8 mouse cellular contexts compared by ENCODE assay signal in genomic region chr17:50136060-50136459, GRCm38 (mm10). TPM values are rescaled to one million over a fixed set of nuclear protein-coding genes. Genes with fewer than 3 reads are reported as not detected.
DNase-seq lines count a peak whose midpoint lies in the region; ATAC-seq and TF ChIP-seq lines count a peak whose summit lies in the region.

No protein-coding gene starts in this region.

- no peaks in the 10 kb centered on the region for H3K9me3 ChIP-seq in stomach, embryonic 15.5 days

- H3K4me3 ChIP-seq in lung, adult 2 months (replicated peaks; ENCODE audit: extremely low read depth, low read depth, low read length) = no peak overlapping the region
- H3K4me3 ChIP-seq in stomach, embryonic 15.5 days (replicated peaks) = no peak overlapping the region

- WGBS in lung, adult 2 months = 35% methylated on average over 9 of the region's 9 CpGs
- WGBS in stomach, embryonic 15.5 days = 71% methylated on average over 9 of the region's 9 CpGs

- H3K27me3 ChIP-seq in stomach, embryonic 15.5 days (replicated peaks) = no peaks in the 10 kb centered on the region

- H3K27ac ChIP-seq in stomach, embryonic 15.5 days = no peak overlapping the region

- no peak overlapping the region for H3K4me2 ChIP-seq in stomach, embryonic 15.5 days

- H3K9ac ChIP-seq in stomach, embryonic 15.5 days = no peak overlapping the region

- peaks cover 3% of the 10 kb centered on the region; the same call in 1 of the 2 replicates for H3K4me1 ChIP-seq in lung, adult 2 months (ENCODE audit: control insufficient read depth, insufficient read depth, low read length)
- no peaks in the 10 kb centered on the region for H3K4me1 ChIP-seq in stomach, embryonic 15.5 days

- TF ChIP-seq CTCF in lung, adult 2 months (IDR thresholded peaks at IDR 0.05; ENCODE audit: insufficient read depth, low read length) = no peak

- H3K36me3 ChIP-seq in stomach, embryonic 15.5 days = no peaks in the 10 kb centered on the region

- TF ChIP-seq POLR2A in lung, adult 2 months (IDR thresholded peaks at IDR 0.05; ENCODE audit: borderline replicate concordance, extremely low read depth, low read depth, low read length) = no peak

- ATAC-seq in stomach, embryonic 15.5 days (ENCODE audit: insufficient read depth, low FRiP score, low read depth) = peak; percentile 56; the same call in 1 of the 2 replicates

- peak; percentile 60 to 73 for DNase-seq in adrenal gland, adult (ENCODE audit: inconsistent age in 2 of 2, low spot score in 1 of 2)
- no peak for DNase-seq in adrenal gland, postnatal 4 days (ENCODE audit: low spot score in 2 of 2)
- DNase-seq in adrenal gland, adult 8-10 months = peak; percentile 33
- DNase-seq in heart, postnatal 4 days = peak; percentile 62
- DNase-seq in lung, adult 2 months = peak; percentile 46
- no peak for DNase-seq in c-Kit-positive CD71-positive TER-119-positive erythroid progenitor cells, embryonic 14.5 days (ENCODE audit: low spot score)
- no peak for DNase-seq in urinary bladder, adult 18-20 months (ENCODE audit: low spot score in 2 of 2)

RNA-seq across cellular contexts. Expression of gene Rftn1, which starts 54.4 kb away (rescaled TPM):
- total RNA-seq in adrenal gland, postnatal 4 days (2021) = 10 to 100 TPM; 16.0 to 16.9 TPM
- 10 to 100 TPM in 3 of 4 experiments, 1 to 10 TPM in 1; 9.1 to 12.9 (median 11.4) TPM for total RNA-seq in adrenal gland, adult 8-10 months (2022)
- total RNA-seq in heart, postnatal 4 days (2021) = 10 to 100 TPM; 70.3 to 80.9 TPM
- 32.4 and 49.5 TPM in 2 replicates for polyA plus RNA-seq in lung, adult 2 months (2012; rRNA removed)
- 11.4 and 12.6 TPM in 2 replicates for polyA plus RNA-seq in stomach, embryonic 15.5 days (2015; fragmentation: Nextera tagmentation; extraction: Ambion mirVana)

Comparison
In these comparisons a context has a peak if more than half of its experiments do, and no peak if none do; other contexts are left out.
1. DNase-seq: peak in adrenal gland, adult (2 of 2), adrenal gland, adult 8-10 months (single experiment), heart, postnatal 4 days (single experiment) and lung, adult 2 months (single experiment); none in adrenal gland, postnatal 4 days (0 of 2), c-Kit-positive CD71-positive TER-119-positive erythroid progenitor cells, embryonic 14.5 days (single experiment) and urinary bladder, adult 18-20 months (0 of 2).